Mouse (Mus musculus) liver, embryonic 12.5 days (tissue): ENCODE data around the gene Ythdc1. TPM values are rescaled to one million over a fixed set of nuclear protein-coding genes. Genes with fewer than 3 reads are reported as not detected.
A peak's percentile ranks its signal among the peaks of the same experiment; 100 is the strongest.

Experiments
- ATAC-seq: fragments of 200-750 bp; cut with Nextera tagmentation; 2 replicates; pipeline ENCODE4 v1.8.0; 2017; ENCODE audit warnings: moderate number of reproducible peaks, mild to moderate bottlenecking, moderate library complexity
- H3K27ac ChIP-seq: fragments of 300-500 bp; sonication (generic); 2 replicates; pipeline ENCODE4 v1.5.1; 2016; ENCODE audit warnings: mild to moderate bottlenecking
- H3K27me3 ChIP-seq: fragments of 300-500 bp; sonication (generic); replicated peaks from 2 replicates; pipeline ENCODE4 v1.6.1; 2016; ENCODE audit warnings: mild to moderate bottlenecking, moderate library complexity
- H3K36me3 ChIP-seq: fragments of 300-500 bp; sonication (generic); 2 replicates; pipeline ENCODE4 v1.6.1; 2016; ENCODE audit warnings: mild to moderate bottlenecking, moderate library complexity
- H3K4me1 ChIP-seq: fragments of 300-500 bp; sonication (generic); 2 replicates; pipeline ENCODE4 v1.6.1; 2016
- H3K4me2 ChIP-seq: fragments of 300-500 bp; sonication (generic); 2 replicates; pipeline ENCODE4 v1.6.1; 2016; ENCODE audit warnings: mild to moderate bottlenecking, moderate library complexity
- H3K4me3 ChIP-seq: fragments of 300-500 bp; sonication (generic); 2 replicates; pipeline ENCODE4 v1.5.1; 2016; ENCODE audit warnings: mild to moderate bottlenecking, moderate library complexity
- H3K9ac ChIP-seq: fragments of 300-500 bp; sonication (generic); 2 replicates; pipeline ENCODE4 v1.6.1; 2016; ENCODE audit warnings: mild to moderate bottlenecking, moderate library complexity
- H3K9me3 ChIP-seq: fragments of 300-500 bp; sonication (generic); replicated peaks from 2 replicates; pipeline ENCODE4 v1.6.1; 2016; ENCODE audit warnings: mild to moderate bottlenecking, moderate library complexity
- WGBS: fragments of 180-500 bp; shearing (Covaris S2); methylation state at CpG from one replicate; pipeline ENCODE4 v1.1.7; 2016; ENCODE audit not compliant: insufficient replicate concordance; 5-methylcytosine and 5-hydroxymethylcytosine counted together
- polyA plus RNA-seq: library from polyadenylated mRNA; unstranded; fragments of >200 nt; fragmentation: Nextera tagmentation; extraction: Ambion mirVana; gene quantifications from 2 replicates; pipeline ENCODE4 v1.2.1, GENCODE M21; 2016

Gene Ythdc1
- polyA plus RNA-seq: 23.2 and 23.9 TPM in 2 replicates

- peak; percentile 99 for ATAC-seq
- under 1% methylated on average over 88 of the region's 111 CpGs for WGBS
- H3K36me3 ChIP-seq: peaks cover 6% of the 10 kb centered on the region; the same call in 1 of the 2 replicates
Observed at GRCm38 (mm10) chr5:86803962-86804940, at the start of gene Ythdc1. TSS of gene Ythdc1 (plus strand) at chr5:86804221.

GRCm38 (mm10) chr5:86769015-86769658 is 34.9 kb upstream of the Ythdc1 start:
- no peak overlapping the region for H3K9ac ChIP-seq

More at GRCm38 (mm10) chr5:86803962-86804940, at the start of gene Ythdc1:
- H3K4me2 ChIP-seq: peak within 1 kb of the TSS; percentile 78
- H3K9ac ChIP-seq: peak within 1 kb of the TSS; percentile 98
- peak within 1 kb of the TSS; percentile 99 for H3K27ac ChIP-seq
- H3K27me3 ChIP-seq: no peaks in the 10 kb centered on the region
- H3K9me3 ChIP-seq: no peaks in the 10 kb centered on the region
- H3K4me1 ChIP-seq: peaks cover 26% of the 10 kb centered on the region
- peak within 1 kb of the TSS; percentile 94 for H3K4me3 ChIP-seq

GRCm38 (mm10) chr5:86771010-86771409 is 33.0 kb upstream of the Ythdc1 start:
- Histone ChIP-seq H3K9me3 (no peaks in the 10 kb centered on the region), H3K9ac (no peak overlapping the region), H3K36me3 (no peaks in the 10 kb centered on the region), H3K27ac (no peak overlapping the region), H3K4me3 (no peak overlapping the region), H3K27me3 (no peaks in the 10 kb centered on the region), H3K4me1 (no peaks in the 10 kb centered on the region), H3K4me2 (no peak overlapping the region)
- ATAC-seq: no peak

More at GRCm38 (mm10) chr5:86769015-86769658, 34.9 kb upstream of the Ythdc1 start:
- Histone ChIP-seq H3K27me3 (no peaks in the 10 kb centered on the region), H3K4me3 (no peak overlapping the region), H3K4me2 (no peak overlapping the region), H3K9me3 (no peaks in the 10 kb centered on the region), H3K27ac (no peak overlapping the region), H3K4me1 (no peaks in the 10 kb centered on the region), H3K36me3 (no peaks in the 10 kb centered on the region)
- WGBS: 48% methylated on average over 3 of the region's 3 CpGs
- ATAC-seq: no peak

- H3K27ac ChIP-seq: no peak overlapping the region
- WGBS: 73% methylated on average over 5 of the region's 5 CpGs
- H3K9me3 ChIP-seq: no peaks in the 10 kb centered on the region
- no peak overlapping the region for H3K4me3 ChIP-seq
- no peak overlapping the region for H3K4me2 ChIP-seq
- no peak for ATAC-seq
- no peaks in the 10 kb centered on the region for H3K4me1 ChIP-seq
- H3K9ac ChIP-seq: no peak overlapping the region
- H3K36me3 ChIP-seq: no peaks in the 10 kb centered on the region
- H3K27me3 ChIP-seq: no peaks in the 10 kb centered on the region
Observed at GRCm38 (mm10) chr5:86776941-86777340, 27.1 kb upstream of the Ythdc1 start.

- H3K27me3 ChIP-seq: no peaks in the 10 kb centered on the region
- H3K4me2 ChIP-seq: no peak overlapping the region
- H3K27ac ChIP-seq: no peak overlapping the region
- H3K9me3 ChIP-seq: no peaks in the 10 kb centered on the region
- WGBS: 53% methylated on average over 1 of the region's 1 CpGs
- H3K36me3 ChIP-seq: no peaks in the 10 kb centered on the region
- H3K9ac ChIP-seq: no peak overlapping the region
- H3K4me3 ChIP-seq: no peak overlapping the region
- no peak for ATAC-seq
- H3K4me1 ChIP-seq: no peaks in the 10 kb centered on the region
Observed at GRCm38 (mm10) chr5:86778471-86778870, 25.6 kb upstream of the Ythdc1 start.

- no peak overlapping the region for H3K9ac ChIP-seq
- H3K27ac ChIP-seq: no peak overlapping the region
- no peaks in the 10 kb centered on the region for H3K36me3 ChIP-seq
- no peak overlapping the region for H3K4me3 ChIP-seq
- no peak overlapping the region for H3K4me2 ChIP-seq
- no peaks in the 10 kb centered on the region for H3K27me3 ChIP-seq
- H3K9me3 ChIP-seq: no peaks in the 10 kb centered on the region
- WGBS: 51% methylated on average over 8 of the region's 8 CpGs
- H3K4me1 ChIP-seq: no peaks in the 10 kb centered on the region
- no peak for ATAC-seq
Observed at GRCm38 (mm10) chr5:86783059-86783458, 21.0 kb upstream of the Ythdc1 start.

- no peak overlapping the region for H3K4me2 ChIP-seq
- no peak overlapping the region for H3K27ac ChIP-seq
- no peaks in the 10 kb centered on the region for H3K36me3 ChIP-seq
- no peak for ATAC-seq
- H3K4me3 ChIP-seq: no peak overlapping the region
- H3K4me1 ChIP-seq: no peaks in the 10 kb centered on the region
- no peaks in the 10 kb centered on the region for H3K9me3 ChIP-seq
- WGBS: 65% methylated on average over 1 of the region's 1 CpGs
- no peaks in the 10 kb centered on the region for H3K27me3 ChIP-seq
- H3K9ac ChIP-seq: no peak overlapping the region
Observed at GRCm38 (mm10) chr5:86784205-86784604, 19.8 kb upstream of the Ythdc1 start.

GRCm38 (mm10) chr5:86786798-86787197 is 17.2 kb upstream of the Ythdc1 start:
- no peak for ATAC-seq
- Histone ChIP-seq H3K36me3 (no peaks in the 10 kb centered on the region), H3K4me3 (no peak overlapping the region), H3K27ac (no peak overlapping the region), H3K9ac (no peak overlapping the region), H3K4me1 (no peaks in the 10 kb centered on the region), H3K4me2 (no peak overlapping the region), H3K27me3 (no peaks in the 10 kb centered on the region), H3K9me3 (no peaks in the 10 kb centered on the region)
- 70% methylated on average over 1 of the region's 1 CpGs for WGBS

GRCm38 (mm10) chr5:86789954-86790353 is 14.1 kb upstream of the Ythdc1 start:
- Histone ChIP-seq H3K4me1 (no peaks in the 10 kb centered on the region), H3K27ac (no peak overlapping the region), H3K36me3 (no peaks in the 10 kb centered on the region), H3K4me2 (no peak overlapping the region), H3K9me3 (no peaks in the 10 kb centered on the region), H3K27me3 (no peaks in the 10 kb centered on the region), H3K4me3 (no peak overlapping the region), H3K9ac (no peak overlapping the region)
- 66% methylated on average over 2 of the region's 2 CpGs for WGBS
- ATAC-seq: no peak

GRCm38 (mm10) chr5:86792249-86792648 is 11.8 kb upstream of the Ythdc1 start:
- H3K4me2 ChIP-seq: no peak overlapping the region
- no peaks in the 10 kb centered on the region for H3K27me3 ChIP-seq
- no peak for ATAC-seq
- WGBS: 38% methylated on average over 4 of the region's 4 CpGs
- H3K27ac ChIP-seq: no peak overlapping the region
- no peak overlapping the region for H3K4me3 ChIP-seq
- no peak overlapping the region for H3K9ac ChIP-seq
- no peaks in the 10 kb centered on the region for H3K4me1 ChIP-seq
- no peaks in the 10 kb centered on the region for H3K9me3 ChIP-seq
- no peaks in the 10 kb centered on the region for H3K36me3 ChIP-seq

GRCm38 (mm10) chr5:86792807-86793206 is 11.2 kb upstream of the Ythdc1 start:
- Histone ChIP-seq H3K27ac (no peak overlapping the region), H3K36me3 (no peaks in the 10 kb centered on the region), H3K9me3 (no peaks in the 10 kb centered on the region), H3K4me3 (no peak overlapping the region), H3K27me3 (no peaks in the 10 kb centered on the region), H3K9ac (no peak overlapping the region), H3K4me2 (no peak overlapping the region), H3K4me1 (no peaks in the 10 kb centered on the region)
- WGBS: 28% methylated on average over 8 of the region's 8 CpGs
- ATAC-seq: no peak

GRCm38 (mm10) chr5:86816795-86817194 is 12.8 kb downstream of the Ythdc1 start:
- Histone ChIP-seq H3K27me3 (no peaks in the 10 kb centered on the region), H3K9ac (no peak overlapping the region), H3K9me3 (no peaks in the 10 kb centered on the region), H3K4me1 (no peaks in the 10 kb centered on the region), H3K27ac (no peak overlapping the region), H3K36me3 (peaks cover 53% of the 10 kb centered on the region), H3K4me2 (no peak overlapping the region), H3K4me3 (no peak overlapping the region)
- no peak for ATAC-seq
- WGBS: 54% methylated on average over 3 of the region's 3 CpGs
